In the genomic region with DNA sequence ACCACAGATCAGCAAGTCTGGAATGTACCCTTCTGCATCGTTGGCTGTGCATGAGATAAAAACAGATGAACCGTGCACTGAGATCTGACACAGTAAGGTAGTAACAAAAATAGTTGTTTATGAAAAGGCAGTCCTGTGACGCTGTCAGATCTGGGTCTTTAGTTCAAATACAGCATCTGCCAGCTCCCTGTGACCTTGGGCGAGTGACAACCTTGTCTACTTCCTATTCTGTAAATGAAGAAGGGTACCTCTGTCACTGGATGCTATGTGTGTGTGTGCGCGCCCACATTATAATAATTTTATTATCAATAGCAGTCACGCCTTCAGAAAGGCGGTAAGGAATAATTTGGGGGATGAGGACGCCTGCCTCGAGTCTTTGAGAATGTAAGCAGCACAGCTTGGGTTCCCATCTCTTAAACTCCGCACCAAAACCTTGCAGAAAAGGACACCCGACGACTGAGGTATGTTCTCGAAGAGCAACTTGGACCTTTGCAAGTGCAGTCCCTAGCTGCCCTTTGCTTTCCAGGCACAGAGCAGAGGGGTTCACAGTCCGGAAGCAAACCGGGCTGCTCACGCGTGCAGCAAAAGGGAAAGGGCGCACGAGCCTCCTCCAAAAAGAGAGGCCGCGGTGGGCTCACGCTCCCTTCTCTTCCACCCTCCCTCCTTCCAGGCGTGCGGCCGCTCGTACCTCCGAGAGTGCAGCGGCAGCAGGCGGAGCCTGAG, we compare ENCODE assay signal across 7 mouse cellular contexts. TPM values are rescaled to one million over a fixed set of nuclear protein-coding genes. Genes with fewer than 3 reads are reported as not detected.
A peak's percentile ranks its signal among the peaks of the same experiment; 100 is the strongest.
DNase-seq lines count a peak whose midpoint lies in the region; ATAC-seq and TF ChIP-seq lines count a peak whose summit lies in the region.

No protein-coding gene starts in this region.

- H3K27ac ChIP-seq in testis, adult 2 months (ENCODE audit: control insufficient read depth, insufficient read depth, low read depth, low read length), result peak overlapping the region; percentile 69
- H3K27ac ChIP-seq in limb, embryonic 10.5 days, result peak overlapping the region; percentile 94
- peak overlapping the region; percentile 91 for H3K27ac ChIP-seq in neural tube, embryonic 13.5 days (replicated peaks)

- TF ChIP-seq CTCF in testis, adult 2 months (IDR thresholded peaks at IDR 0.05; ENCODE audit: control insufficient read depth, insufficient read depth, insufficient replicate concordance, low read depth, low read length), result no peak

- no peaks in the 10 kb centered on the region for H3K36me3 ChIP-seq in testis, adult 2 months (ENCODE audit: control insufficient read depth, insufficient read depth, low read length)
- H3K36me3 ChIP-seq in limb, embryonic 10.5 days, result peaks cover 62% of the 10 kb centered on the region
- peaks cover 44% of the 10 kb centered on the region for H3K36me3 ChIP-seq in neural tube, embryonic 13.5 days

- WGBS in limb, embryonic 10.5 days, result 4% methylated on average over 30 of the region's 30 CpGs
- WGBS in neural tube, embryonic 13.5 days, result 3% methylated on average over 30 of the region's 30 CpGs

- ATAC-seq in erythroblast, adult 5-6 weeks (replicated peaks; ENCODE audit: low FRiP score, poor library complexity, severe bottlenecking), result peak; percentile 9; the same call in 1 of the 2 replicates
- peak; percentile 90 for ATAC-seq in neural tube, embryonic 13.5 days (ENCODE audit: low read depth)

- H3K27me3 ChIP-seq in testis, adult 2 months (ENCODE audit: control insufficient read depth, insufficient read depth, low read length), result no peaks in the 10 kb centered on the region
- no peaks in the 10 kb centered on the region for H3K27me3 ChIP-seq in limb, embryonic 10.5 days (ENCODE audit: low read depth, poor library complexity, severe bottlenecking)
- no peaks in the 10 kb centered on the region for H3K27me3 ChIP-seq in neural tube, embryonic 13.5 days

- peak overlapping the region; percentile 82 for H3K4me2 ChIP-seq in neural tube, embryonic 13.5 days

- H3K9ac ChIP-seq in neural tube, embryonic 13.5 days, result peak overlapping the region; percentile 84

- no peaks in the 10 kb centered on the region; the same call in 1 of the 2 replicates for H3K4me1 ChIP-seq in testis, adult 2 months (ENCODE audit: control insufficient read depth, insufficient read depth, low read length)
- H3K4me1 ChIP-seq in limb, embryonic 10.5 days, result peaks cover 15% of the 10 kb centered on the region
- peaks cover 18% of the 10 kb centered on the region for H3K4me1 ChIP-seq in neural tube, embryonic 13.5 days (replicated peaks)

- H3K4me3 ChIP-seq in testis, adult 2 months (ENCODE audit: control insufficient read depth, low read depth, low read length), result peak overlapping the region; percentile 97
- peak overlapping the region; percentile 88 for H3K4me3 ChIP-seq in limb, embryonic 10.5 days
- peak overlapping the region; percentile 77 for H3K4me3 ChIP-seq in neural tube, embryonic 13.5 days

- DNase-seq in testis, postnatal 14 days (ENCODE audit: low spot score), result no peak
- DNase-seq in limb, embryonic 10.5 days (ENCODE audit: low spot score), result no peak
- DNase-seq in cerebellum, postnatal 10 days, result no peak
- no peak for DNase-seq in adrenal gland, postnatal 14 days

- no peaks in the 10 kb centered on the region for H3K9me3 ChIP-seq in limb, embryonic 10.5 days (replicated peaks)
- H3K9me3 ChIP-seq in neural tube, embryonic 13.5 days, result no peaks in the 10 kb centered on the region

- no peak; the same call in 1 of the 2 replicates for TF ChIP-seq POLR2A in testis, adult 2 months (IDR thresholded peaks at IDR 0.05; ENCODE audit: control insufficient read depth, low read depth, low read length)

RNA-seq across cellular contexts. Expression of a gene that starts 0.5 kb away (rescaled TPM):
- 12.0 and 12.7 TPM in 2 replicates for polyA plus RNA-seq in testis, adult 2 months (2012; rRNA removed)
- total RNA-seq in erythroblast, adult 5-6 weeks (2015; ENCODE audit: low replicate concordance), result 5.6 and 13.8 TPM in 2 replicates
- 5.6 and 10.0 TPM in 2 replicates for total RNA-seq in erythroblast, adult 5-6 weeks (2017; ENCODE audit: low replicate concordance)
- polyA plus RNA-seq in limb, embryonic 10.5 days (2016; fragmentation: Nextera tagmentation; extraction: Ambion mirVana), result 57.3 and 59.1 TPM in 2 replicates
- polyA plus RNA-seq in neural tube, embryonic 13.5 days (2015; fragmentation: Nextera tagmentation; extraction: Ambion mirVana), result 52.8 and 53.6 TPM in 2 replicates
- total RNA-seq in adrenal gland, postnatal 14 days (2021), result 35.2 and 43.1 TPM in 2 replicates

RNA-seq across cellular contexts. Expression of a gene that starts 0.5 kb away (rescaled TPM):
- 6.1 and 8.5 TPM in 2 replicates for polyA plus RNA-seq in testis, adult 2 months (2012; rRNA removed)
- total RNA-seq in erythroblast, adult 5-6 weeks (2015; ENCODE audit: low replicate concordance), result 3.6 TPM in 1 of 2 replicates, not detected in the other
- 1.9 and 3.5 TPM in 2 replicates for total RNA-seq in erythroblast, adult 5-6 weeks (2017; ENCODE audit: low replicate concordance)
- 85.4 and 97.4 TPM in 2 replicates for polyA plus RNA-seq in limb, embryonic 10.5 days (2016; fragmentation: Nextera tagmentation; extraction: Ambion mirVana)
- polyA plus RNA-seq in neural tube, embryonic 13.5 days (2015; fragmentation: Nextera tagmentation; extraction: Ambion mirVana), result 40.7 and 40.9 TPM in 2 replicates
- 52.0 and 54.7 TPM in 2 replicates for total RNA-seq in adrenal gland, postnatal 14 days (2021)
